Mouse (Mus musculus) brain, embryonic 18.5 days (tissue): ENCODE data around the gene Zbtb9.

ENCODE experiments used
- DNase-seq: peaks from one replicate; pipeline ENCODE4 v3.0.0-alpha.2; 2012; ENCODE audit warnings: low read depth, low spot score

The Zbtb9 gene

GRCm38 (mm10) chr17:27040304-27041045 is 67.5 kb downstream of the Zbtb9 start:
- DNase-seq = no peak

- no peak for DNase-seq
These were observed 68.2 kb downstream of the Zbtb9 start for GRCm38 (mm10) chr17:27041046-27041786.

GRCm38 (mm10) chr17:27041787-27042055 is 68.8 kb downstream of the Zbtb9 start:
- DNase-seq = no peak

- DNase-seq = no peak
These were observed 69.9 kb downstream of the Zbtb9 start for GRCm38 (mm10) chr17:27042840-27043239.

- DNase-seq = no peak
These were observed 72.2 kb downstream of the Zbtb9 start for GRCm38 (mm10) chr17:27045164-27045563.

GRCm38 (mm10) chr17:27047762-27048444 is 74.9 kb downstream of the Zbtb9 start:
- no peak for DNase-seq

GRCm38 (mm10) chr17:27048445-27049239 is 75.7 kb downstream of the Zbtb9 start:
- no peak for DNase-seq

- no peak for DNase-seq
These were observed 77.9 kb downstream of the Zbtb9 start for GRCm38 (mm10) chr17:27050853-27051252.

- DNase-seq = no peak
These were observed 78.5 kb downstream of the Zbtb9 start for GRCm38 (mm10) chr17:27051514-27051913.

- no peak for DNase-seq
These were observed 83.2 kb downstream of the Zbtb9 start for GRCm38 (mm10) chr17:27056170-27056569.

GRCm38 (mm10) chr17:27056812-27057516 is 84.0 kb downstream of the Zbtb9 start, which contains the start of gene Itpr3:
Gene Itpr3, plus strand, starts transcription at chr17:27057304.
- no peak for DNase-seq

- no peak for DNase-seq
These were observed 84.6 kb downstream of the Zbtb9 start for GRCm38 (mm10) chr17:27057517-27058055.
